Mouse (Mus musculus): Measurements from ENCODE around the gene Ireb2.
A peak's percentile ranks its signal among the peaks of the same experiment; 100 is the strongest.
"Not testable (repeated sequence)": the region's sequence is repeated elsewhere in the genome, so short reads cannot be mapped to it uniquely, and the experiment has no call there.

Ireb2 gene

DNA sequence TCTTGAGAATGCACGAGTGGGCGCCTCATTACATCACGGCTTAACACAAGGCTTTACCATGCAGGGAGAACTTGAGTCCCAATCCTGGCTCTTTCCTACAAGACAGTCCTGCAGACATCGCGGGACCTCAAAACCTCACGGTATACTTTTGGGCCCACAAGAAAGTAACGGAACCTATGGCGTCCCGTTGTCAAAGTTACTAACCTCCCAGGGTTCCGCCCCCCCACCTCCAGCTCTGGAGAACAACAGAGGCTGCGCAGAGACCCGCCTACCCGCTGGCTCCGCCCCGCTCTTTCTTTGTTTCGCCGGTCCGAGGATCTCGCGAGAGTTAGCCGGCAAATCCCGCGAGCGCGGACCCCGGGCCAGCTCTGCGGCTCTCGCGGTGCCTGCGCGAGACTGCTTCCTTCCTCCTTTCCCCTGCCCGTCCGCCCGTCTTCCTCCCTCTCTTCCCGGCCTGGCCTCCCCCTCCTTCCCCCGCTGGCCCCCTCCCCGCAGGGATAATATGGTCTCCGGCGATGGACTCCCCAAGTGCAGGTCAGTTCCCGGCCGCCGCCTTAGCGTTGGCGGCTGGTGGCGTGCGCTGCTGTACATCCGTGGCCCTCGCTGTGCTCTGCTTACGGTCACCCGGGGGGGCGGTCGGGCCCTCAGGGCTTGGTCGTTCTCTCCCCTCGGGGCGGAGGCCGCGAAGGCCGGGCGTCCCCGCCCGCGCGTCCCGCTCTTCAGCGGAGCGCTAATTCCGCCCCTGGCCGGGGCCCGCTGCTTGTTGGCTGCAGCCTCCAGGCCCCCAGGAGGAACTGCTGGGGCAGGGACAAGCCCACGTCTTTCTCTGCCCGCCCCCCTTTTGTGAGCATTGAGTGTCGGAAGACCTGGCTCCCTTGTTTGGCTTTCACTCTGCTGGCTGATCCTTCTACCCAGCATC lies at the start of gene Ireb2:
Gene Ireb2 (plus strand): TSS at position 427 of the 919 bp plus-strand sequence.
- peak; percentile 97 to 100 for DNase-seq (ENCODE audit: low spot score in 2 of 2)

GRCm38 (mm10) chr9:54816508-54817201 lies 46.9 kb upstream of the Ireb2 start:
- DNase-seq (ENCODE audit: low spot score in 2 of 2): no peak

GRCm38 (mm10) chr9:54821442-54822100 lies 42.0 kb upstream of the Ireb2 start:
- peak in 1 of 2 experiments; percentile 24 for DNase-seq (ENCODE audit: low spot score in 2 of 2)

DNA sequence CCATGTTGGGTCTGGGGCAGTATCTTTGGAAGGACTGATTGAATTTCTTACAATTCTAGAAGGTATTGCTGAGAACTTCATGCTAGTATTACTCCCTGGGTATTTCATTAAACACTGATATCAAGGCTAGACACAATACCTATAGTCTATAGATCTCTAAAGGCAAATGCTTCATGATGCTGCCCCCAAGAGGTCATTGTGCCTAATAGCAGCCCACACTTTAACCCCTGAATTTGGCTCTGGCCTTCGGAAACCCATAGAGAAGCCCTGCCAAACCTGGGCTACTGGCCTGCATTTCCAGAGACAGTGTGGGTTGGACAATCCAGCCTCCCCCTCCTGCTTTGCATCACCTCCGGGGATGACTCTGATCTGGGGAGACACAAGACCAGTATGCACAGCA lies 33.8 kb upstream of the Ireb2 start:
- no peak for DNase-seq (ENCODE audit: low spot score in 2 of 2)

DNA sequence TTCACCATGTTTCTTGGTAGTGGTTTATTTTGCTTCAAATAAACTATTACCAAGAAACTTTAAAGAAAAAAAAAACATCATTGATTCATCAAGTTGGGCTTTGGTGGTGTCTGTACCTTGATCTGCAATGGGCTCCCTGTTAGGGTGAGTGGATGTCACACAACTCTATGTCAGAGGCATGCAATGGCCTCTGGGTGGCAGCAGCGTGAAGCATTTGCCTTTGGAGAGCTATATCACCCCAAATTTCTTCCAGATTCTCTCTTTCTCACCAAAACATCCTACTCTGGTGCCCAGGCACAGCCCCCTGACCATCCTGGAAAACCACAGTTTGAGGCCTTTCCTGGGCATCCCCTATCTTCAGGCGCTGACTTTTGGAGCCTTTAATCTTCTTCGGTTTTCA lies 33.0 kb upstream of the Ireb2 start:
- peak in 1 of 2 experiments; percentile 24 for DNase-seq (ENCODE audit: low spot score in 2 of 2)

GRCm38 (mm10) chr9:54833831-54834230 lies 29.8 kb upstream of the Ireb2 start:
- DNase-seq (ENCODE audit: low spot score in 2 of 2): no peak

DNA sequence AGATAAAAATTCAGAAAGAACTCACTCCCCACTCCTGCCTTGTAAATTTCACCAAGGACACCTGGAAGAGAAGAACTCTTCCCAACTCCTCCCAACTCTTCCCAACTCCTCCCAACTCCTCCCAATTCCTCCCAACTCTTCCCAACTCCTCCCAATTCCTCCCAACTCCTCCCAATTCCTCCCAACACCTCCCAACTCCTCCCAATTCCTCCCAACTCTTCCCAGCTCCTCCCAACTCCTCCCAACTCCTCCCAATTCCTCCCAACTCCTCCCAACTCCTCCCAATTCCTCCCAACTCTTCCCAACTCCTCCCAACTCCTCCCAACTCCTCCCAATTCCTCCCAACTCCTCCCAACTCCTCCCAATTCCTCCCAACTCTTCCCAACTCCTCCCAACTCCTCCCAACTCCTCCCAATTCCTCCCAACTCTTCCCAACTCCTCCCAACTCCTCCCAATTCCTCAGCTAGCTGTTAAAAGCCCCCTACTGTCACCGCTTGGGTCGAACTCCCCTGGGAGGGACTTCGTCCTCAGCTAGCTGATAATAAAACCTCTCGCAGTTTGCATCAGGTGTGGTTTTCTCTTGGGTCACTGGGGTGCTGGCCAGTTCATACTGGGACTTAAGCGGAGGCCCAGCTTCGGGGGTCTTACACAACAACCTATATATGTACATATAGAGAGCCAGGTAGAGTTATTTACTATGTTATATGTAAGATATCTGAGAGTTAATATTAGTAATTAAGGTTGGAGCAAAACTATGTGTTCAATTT lies 27.5 kb upstream of the Ireb2 start:
- DNase-seq (ENCODE audit: low spot score in 2 of 2): not testable (repeated sequence)

DNA sequence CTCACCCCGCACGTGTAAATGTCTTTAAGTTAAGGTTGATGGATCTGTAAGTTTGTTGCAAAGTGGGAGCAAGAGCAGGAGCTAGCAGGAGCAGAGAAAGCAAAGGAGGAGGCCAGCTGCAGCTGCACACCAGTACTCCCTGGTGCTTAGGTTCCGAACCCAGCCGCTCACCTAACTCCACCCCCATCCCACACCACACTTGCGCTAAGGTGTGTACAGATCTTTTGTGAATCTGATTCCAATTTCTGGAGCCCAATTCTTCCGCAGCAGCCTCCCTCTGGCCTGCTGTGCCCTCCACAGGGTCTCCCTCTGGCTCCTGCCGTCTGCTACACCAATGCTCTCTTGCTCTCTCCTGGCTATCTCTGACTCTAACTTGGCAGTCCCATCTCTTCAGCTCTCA lies 25.8 kb upstream of the Ireb2 start:
- no peak for DNase-seq (ENCODE audit: low spot score in 2 of 2)

DNA sequence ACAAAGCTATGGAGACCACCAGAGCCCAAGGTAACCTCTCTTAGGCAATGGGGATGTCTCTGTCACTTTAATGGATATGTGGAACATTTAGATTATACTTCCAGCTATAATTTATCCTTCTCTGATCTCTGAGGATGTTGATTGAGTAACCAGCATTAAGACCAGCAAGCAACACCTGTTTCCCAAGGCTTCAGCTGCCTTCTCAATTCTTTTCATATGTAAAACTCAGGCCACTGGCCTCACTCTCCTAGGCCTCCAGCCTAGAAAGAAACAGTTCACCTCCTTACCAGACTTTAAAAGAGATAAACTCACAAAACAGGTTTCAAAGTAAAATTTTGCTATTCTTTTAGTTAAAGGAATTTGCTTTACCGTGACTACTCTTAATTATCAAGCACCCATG lies 23.4 kb upstream of the Ireb2 start:
- no peak for DNase-seq (ENCODE audit: low spot score in 2 of 2)

DNA sequence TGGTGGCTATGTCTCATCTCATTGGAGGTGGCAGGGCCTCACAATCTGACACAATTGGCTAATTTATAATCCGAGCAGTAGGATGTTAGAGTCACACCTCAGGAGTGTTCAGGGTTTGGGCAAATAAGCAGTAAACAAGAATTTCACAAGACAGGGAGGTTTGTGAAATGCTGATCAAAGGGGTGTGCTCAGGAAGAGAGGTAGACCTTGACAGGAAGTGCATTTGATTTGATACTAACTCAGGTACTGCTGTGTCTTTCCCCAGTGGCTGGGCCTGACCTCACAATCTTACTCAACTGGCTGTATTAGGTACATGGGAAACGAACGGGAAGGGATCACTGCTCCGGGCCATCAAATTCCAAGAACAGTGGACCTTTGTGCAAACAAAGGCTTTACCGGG lies 21.3 kb upstream of the Ireb2 start:
- no peak for DNase-seq (ENCODE audit: low spot score in 2 of 2)

DNA sequence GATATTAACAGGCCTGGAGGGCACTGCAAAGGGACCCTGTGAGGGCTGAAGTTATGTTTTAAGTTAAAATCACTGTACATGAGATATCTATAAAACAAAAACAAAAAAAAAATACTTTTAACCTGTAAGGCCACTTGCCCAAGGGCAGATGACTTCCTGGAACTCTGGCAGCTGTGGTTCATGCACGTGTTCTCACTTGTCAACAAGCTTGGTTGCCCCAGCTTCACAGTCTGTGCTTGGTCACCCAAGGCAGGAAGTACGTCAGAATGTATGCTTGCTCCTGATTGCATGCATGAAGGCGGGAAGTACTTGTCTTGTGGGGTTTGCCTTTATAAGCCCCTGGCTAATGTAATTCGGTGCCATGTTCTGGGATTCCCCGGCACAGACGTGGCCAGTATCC lies 19.7 kb upstream of the Ireb2 start:
- DNase-seq (ENCODE audit: low spot score in 2 of 2): no peak

GRCm38 (mm10) chr9:54844556-54845176 lies 18.9 kb upstream of the Ireb2 start:
- no peak for DNase-seq (ENCODE audit: low spot score in 2 of 2)

DNA sequence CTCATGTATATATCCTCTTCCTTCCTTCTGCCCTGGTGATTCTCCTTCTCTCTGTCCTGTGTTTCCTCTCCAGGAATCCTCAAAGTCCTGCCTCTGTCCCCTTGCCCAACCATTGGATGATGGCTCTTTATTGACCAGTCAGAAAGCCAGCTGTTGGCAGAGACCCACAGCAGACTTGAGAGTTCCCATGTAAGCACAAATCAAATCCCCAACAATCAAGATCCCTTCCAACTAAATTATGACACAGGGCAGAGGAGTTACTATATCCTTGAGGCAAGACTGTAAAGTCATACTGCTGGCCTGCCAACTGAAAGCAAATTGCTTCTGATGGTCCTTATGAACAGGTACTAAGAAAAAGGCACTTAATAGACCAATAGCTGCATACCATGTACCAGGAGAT lies 15.4 kb upstream of the Ireb2 start:
- no peak for DNase-seq (ENCODE audit: low spot score in 2 of 2)

DNA sequence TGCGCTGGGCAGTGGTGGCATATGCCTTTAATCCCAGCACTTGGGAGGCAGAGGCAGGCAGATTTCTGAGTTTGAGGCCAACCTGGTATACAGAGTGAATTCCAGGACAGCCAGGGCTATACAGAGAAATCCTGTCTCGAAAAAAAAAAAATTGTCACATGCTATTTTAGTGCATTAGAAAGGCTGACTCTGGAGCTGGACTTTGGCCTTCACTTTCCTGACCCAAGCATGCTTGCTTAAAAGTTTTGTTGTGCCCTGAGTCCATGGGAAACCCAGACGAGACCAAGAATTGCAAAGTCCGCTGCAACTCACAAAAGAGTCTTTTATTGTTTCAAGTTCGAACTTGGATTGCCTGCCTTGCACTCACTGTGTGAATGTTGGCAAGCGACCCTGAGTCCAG lies 10.6 kb upstream of the Ireb2 start:
- not testable (repeated sequence) for DNase-seq (ENCODE audit: low spot score in 2 of 2)

DNA sequence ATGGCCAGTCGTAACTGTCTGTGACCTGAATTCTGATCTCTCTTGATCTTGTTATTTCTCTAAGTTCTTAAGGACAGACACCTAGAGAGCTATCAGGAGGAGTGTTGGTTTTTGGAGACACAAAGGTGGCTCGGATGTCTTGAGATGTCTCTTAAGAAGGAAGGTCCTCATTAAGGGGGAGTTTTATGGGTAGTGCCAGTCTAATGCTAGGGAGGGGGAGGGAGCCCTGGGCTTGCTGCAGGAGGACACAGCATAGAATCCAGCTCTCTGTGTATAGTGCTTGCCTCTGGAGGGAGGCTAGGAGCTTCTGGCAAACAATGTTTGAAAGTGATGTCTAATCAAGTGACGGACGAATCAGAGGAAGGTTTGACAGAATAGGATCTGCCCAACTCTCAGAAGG lies 10.0 kb upstream of the Ireb2 start:
- no peak for DNase-seq (ENCODE audit: low spot score in 2 of 2)

GRCm38 (mm10) chr9:54855638-54856037 lies 8.0 kb upstream of the Ireb2 start:
- DNase-seq (ENCODE audit: low spot score in 2 of 2): no peak

DNA sequence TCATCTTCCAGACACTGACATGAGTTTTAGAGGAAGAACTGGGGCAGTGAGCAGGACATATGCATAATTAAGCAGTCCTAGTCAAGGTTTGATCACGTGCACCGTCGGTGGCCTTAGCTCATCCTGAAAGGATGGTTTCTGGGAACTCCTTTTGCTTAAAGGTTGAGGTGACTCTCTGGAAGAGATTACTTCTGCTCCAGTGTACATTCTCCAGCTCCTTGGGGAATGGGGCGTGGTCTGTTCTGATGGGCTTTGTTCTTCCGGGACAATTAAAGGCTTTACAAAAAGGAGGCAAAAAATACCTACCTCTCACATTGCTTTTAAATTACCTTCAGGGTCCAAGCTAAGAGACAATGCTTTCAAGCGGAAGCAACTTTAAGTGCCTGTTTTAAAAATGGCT lies 7.5 kb upstream of the Ireb2 start:
- no peak for DNase-seq (ENCODE audit: low spot score in 2 of 2)

DNA sequence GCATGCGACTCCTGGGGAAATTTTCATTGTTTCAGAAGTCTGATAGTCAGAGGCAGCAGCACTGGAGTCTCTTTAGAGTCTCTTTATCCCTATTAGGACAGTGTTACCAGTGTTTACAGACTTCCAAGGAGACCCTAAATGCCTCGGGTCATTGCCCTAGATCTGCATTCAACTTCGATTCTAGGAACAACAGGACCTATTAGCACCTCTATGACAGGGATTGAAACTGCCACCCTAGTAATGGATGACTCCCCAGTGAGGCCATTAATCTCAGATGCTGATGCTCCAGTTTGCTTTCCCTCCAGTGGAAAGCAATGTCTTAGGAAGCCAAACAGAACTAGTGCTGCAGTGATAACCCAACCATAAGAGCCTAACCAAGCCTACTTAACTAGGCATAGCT lies 6.1 kb upstream of the Ireb2 start:
- DNase-seq (ENCODE audit: low spot score in 2 of 2): no peak

- no peak for DNase-seq (ENCODE audit: low spot score in 2 of 2)
Observed at GRCm38 (mm10) chr9:54860526-54860925, 3.1 kb upstream of the Ireb2 start.

DNA sequence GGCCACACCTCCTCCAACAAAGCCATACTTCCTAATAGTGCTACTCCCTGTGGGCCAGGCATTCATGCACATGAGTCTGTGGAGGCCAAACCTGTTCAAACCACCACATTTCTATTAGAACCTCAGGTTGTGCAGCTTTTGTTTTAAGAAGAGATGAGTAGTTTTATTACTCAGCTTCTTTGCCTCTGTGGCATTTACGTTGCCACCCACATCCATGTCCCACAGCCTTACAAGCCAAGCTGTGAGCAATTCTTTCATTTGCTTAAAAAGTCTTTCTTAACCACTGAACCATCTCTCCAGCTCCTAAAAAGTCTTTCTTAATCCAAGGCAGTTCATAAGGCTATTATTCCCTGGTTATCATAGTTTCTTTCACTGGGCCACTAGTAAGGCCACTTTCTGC lies 15.2 kb downstream of the Ireb2 start:
- DNase-seq (ENCODE audit: low spot score in 2 of 2): no peak

- DNase-seq (ENCODE audit: low spot score in 2 of 2): no peak
Observed at GRCm38 (mm10) chr9:54892111-54892510, 28.5 kb downstream of the Ireb2 start.

All from frontal cortex, postnatal 10 days (tissue).